Mouse (Mus musculus): Measurements from ENCODE around the gene Map1lc3b.

The Map1lc3b gene

DNA sequence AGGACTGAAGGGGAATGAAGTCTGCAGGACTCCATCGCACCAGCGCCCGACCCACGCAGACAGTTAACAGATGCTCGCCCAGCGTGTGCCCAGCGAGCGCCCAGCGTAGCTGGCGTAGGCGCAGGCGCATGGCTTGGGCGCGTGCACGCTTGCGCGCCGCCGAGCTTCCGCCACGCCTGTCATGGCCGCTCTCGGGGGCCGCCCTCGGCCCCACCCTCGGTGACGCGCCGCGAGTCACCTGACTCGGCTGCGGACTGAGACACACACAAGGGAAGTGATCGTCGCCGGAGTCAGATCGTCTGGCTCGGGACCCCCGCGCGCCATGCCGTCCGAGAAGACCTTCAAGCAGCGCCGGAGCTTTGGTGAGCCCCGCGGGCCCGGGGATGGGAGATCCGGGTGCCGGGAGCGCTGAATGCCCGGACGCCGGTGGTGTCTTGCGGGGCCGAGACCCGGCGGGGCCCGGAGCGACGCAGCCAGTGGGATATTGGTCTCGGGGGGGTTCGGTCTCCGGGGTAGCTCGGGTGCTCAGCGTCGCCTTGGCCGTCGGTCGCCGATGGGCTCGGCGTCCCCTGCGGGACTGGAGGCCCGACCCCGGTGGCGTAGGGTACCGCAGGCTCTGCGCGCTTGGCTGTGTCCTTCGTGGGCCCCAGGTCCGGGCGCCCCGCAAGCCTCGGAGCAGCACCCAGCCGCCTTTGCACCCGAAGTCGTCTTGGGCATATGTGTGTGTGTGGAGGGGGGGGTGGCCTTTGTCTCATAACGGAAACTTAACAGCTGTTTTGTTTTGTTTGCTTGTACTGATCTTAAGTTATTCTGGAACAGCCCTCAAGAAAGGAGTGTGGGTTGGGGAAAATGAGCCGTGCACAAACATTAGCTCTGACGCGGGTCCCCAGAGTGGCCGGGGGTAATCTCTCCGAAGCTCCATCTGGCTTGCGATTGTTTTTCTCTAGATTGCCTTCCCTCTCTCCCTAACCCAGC lies at the start of gene Map1lc3b:
Map1lc3b (plus strand) TSS at position 159 of the 975 bp plus-strand sequence.
- DNase-seq (ENCODE audit: low read depth in 1 of 2, low spot score in 2 of 2): peak; percentile 87 to 97

DNA sequence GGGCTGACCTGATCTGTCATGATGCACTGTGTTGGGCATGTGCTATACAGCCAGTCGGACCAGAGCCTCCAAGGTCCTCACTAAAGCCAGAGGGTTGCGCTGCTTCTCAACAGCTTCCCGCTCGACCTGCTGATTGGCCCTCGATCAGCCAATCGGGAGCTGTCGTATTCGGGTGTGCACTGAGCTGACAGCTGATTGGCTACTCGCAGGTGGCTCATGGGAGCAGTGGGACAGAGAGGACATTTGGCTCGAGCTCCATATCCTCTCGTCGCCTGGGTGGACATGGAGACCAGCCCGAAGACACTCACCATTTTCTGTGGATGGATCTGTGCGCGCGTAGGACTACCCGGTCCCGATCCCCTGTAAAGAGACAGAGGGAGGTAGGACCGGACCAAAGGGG lies 48.3 kb upstream of the Map1lc3b start:
- DNase-seq (ENCODE audit: low read depth in 1 of 2, low spot score in 2 of 2): no peak

DNA sequence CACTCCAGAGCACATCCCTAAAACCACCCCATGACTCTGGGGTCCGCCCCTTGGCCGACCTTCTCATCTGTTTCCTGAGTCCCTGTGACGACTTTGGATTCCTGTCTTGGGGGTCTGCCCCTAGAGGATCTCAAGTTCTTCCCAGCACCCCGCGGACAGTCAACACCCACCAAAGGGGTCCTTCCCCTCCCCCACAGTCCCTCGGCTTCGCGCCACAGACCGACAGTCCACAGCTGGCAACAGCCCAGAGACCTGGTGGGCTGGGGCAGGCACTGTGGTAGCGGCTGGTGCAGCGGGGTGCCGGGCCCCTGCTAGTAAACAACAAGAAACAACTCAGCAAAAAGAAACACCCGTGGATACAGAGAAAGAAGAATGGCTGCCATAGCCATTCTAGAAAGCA lies 47.3 kb upstream of the Map1lc3b start:
- DNase-seq (ENCODE audit: low read depth in 1 of 2, low spot score in 2 of 2): no peak

DNA sequence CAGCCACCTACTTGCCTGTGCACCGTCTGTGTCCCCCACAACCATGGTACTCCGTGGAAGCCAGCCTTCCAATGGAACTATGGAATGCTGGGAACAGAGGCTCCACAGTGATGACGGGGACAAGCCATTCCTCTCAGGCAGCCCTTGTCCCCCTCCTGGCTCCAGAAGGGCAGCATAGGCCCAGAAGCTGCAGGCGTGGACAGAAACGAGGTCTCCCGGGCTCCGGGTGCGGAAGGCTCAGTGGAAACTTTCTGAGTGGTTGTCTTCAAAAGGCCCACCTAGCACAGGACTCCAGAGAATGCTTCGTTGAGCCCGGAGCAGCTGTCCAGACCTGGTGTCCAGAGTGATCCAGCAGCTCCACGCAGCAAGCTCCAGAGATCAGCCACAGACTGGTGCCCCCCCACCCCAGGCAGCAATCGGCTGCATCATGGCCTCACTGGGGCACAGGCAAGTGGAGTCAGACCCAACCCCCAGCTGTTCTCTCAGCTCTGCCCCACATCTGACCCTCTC lies 45.8 kb upstream of the Map1lc3b start, which contains the start of gene 1700018B08Rik:
1700018B08Rik (minus strand) TSS at position 45 of the 510 bp plus-strand sequence.
- no peak for DNase-seq (ENCODE audit: low read depth in 1 of 2, low spot score in 2 of 2)

DNA sequence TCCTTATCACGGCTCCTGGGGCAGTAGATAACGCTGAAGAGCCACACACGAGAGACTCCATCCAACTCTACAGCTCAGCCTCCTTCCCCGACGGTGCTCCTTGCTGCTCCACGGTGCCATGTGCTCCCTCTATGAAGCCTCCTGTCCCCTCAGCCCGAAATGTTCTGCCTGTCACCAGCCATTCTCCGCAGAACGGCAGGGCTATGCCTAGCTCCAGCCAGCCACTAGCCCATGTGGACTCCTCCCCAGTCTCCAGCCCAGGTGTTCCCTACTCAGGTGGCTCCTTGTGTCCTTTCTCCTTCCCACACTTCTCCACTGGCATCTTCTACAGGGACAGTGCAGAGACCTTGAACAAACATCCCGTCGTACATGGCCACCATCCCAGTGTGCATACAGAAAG lies 45.2 kb upstream of the Map1lc3b start:
- DNase-seq (ENCODE audit: low read depth in 1 of 2, low spot score in 2 of 2): no peak

DNA sequence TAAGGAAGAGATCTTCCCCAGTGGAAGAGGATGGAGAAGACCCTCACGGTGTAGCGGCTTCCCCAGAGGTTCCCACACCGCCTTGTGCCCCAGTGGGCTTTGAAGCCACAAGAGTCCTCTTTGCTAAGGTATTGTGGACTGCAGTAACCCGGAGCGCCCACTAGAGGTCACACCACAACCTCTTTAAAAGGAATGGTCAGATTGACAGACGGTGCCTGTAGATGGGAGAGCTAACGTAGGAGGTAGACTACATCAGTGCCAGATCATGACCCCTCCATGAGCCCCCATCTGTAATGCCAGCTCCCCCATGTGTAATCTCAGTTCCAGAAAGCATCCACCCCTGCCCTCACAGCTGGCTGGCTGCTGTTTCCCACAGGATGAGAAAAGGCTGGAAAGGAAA lies 43.0 kb upstream of the Map1lc3b start:
- DNase-seq (ENCODE audit: low read depth in 1 of 2, low spot score in 2 of 2): peak; percentile 17 to 46

DNA sequence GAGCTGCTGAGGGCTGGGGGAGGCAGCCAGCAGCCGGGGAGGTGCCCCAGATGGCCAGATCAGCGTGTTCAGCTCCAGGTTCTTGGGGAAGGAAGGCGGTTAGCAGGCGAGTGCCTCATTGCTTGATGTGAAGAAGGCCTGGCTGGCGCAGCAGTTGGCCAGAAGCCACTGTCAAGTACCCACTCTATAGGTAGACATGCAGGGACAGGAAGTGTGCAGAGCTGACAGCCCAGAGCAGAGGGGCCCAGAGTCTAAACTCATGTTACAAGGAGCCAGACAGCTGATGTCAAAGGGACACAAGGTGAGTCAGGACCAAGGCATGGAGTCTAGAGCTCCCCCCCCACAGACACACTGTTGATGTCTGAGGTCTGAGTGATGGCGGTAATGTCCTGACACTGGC lies 40.1 kb upstream of the Map1lc3b start:
- no peak for DNase-seq (ENCODE audit: low read depth in 1 of 2, low spot score in 2 of 2)

DNA sequence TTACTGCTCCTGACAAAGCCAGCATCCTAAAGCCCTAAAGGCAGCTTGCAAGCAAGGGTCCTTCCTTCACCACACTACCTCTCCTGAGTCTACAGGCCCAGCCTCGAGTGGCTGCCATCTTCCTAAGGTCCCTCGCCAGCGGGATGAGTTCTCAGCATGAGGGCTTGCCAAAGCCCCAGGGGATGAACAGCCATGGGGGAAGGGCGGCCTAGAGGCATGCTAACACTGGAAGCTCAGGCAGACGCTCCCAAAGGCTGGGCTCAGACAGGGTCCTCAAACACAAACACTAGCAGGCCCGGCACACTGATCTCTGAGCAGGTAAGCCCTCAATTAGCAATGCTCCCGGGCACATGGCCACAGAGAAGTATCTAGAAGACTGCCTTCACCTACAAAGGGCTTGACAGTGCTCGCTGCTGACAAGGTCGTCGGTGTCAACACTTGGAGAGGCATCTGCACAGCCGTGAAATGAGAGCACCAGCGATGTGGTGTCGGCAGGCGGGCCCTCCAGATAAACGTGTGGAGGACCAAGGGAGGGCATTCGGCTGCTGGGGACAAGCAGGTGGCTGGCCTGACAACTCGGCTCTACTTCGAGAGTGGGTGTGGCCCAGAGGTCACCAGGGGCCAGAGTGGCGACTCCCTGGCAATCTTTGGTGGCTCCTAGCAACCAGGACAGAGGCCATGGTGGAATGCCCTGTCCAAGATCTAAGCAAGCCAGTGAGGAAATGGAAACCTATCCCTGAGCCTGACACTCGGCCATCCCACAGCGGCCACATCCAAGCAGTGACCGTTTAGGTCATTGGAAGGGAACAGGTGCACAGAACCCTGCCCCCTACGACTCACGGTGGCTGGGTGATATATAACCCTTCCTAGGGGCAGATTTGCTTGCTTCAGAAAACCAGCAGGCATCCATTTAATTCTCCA lies 38.8 kb upstream of the Map1lc3b start:
- DNase-seq (ENCODE audit: low read depth in 1 of 2, low spot score in 2 of 2): no peak

DNA sequence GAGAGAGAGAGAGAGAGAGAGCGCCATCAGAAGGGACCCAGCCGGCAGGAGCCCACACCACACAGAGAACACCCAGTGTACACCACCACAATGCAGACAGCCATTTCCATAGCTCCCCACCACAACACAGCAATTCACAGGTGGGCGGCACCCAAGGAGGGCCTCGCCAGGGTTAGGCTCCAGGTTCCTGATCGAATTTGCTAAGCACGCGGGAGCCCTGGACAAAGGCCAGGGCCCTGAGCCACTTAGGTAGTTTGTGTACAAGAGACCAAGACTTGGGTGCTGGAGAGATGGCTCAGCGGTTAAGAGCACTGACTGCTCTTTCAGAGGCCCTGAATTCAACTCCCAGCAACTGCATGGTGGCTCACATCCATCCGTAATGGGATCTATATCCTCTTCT lies 37.7 kb upstream of the Map1lc3b start:
- DNase-seq (ENCODE audit: low read depth in 1 of 2, low spot score in 2 of 2): no peak

DNA sequence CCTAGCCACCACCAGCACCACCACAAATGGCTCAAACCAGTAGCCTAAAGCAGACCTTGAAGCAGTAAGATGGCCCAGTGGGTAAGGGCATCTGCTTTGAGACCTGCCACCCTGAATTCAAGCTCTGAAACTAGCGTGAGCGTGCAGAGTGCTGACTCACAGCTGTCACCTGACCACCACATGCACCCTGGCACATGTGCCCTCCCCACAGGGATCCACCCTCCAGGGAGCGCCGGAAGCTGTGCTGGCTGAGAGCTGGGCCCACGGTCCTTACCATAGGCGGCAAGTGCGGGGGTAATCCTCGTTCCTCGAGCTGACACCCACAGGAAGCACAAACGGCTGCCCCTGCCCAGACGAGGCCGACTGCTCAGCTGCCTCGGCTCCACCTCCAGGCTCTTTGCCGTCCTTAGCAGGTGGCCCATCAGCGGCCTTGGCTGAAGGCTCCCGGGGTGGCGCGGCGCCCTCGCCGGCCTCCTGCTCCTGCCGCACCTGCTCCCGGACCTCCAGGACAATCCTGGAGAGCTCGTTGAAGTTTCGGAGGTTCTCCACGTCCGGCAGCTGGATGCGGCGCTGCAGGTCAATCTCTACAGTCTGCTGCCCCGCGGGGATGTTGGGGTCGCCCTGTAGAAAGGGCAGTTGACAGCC lies 36.2 kb upstream of the Map1lc3b start:
- DNase-seq (ENCODE audit: low read depth in 1 of 2, low spot score in 2 of 2): no peak

DNA sequence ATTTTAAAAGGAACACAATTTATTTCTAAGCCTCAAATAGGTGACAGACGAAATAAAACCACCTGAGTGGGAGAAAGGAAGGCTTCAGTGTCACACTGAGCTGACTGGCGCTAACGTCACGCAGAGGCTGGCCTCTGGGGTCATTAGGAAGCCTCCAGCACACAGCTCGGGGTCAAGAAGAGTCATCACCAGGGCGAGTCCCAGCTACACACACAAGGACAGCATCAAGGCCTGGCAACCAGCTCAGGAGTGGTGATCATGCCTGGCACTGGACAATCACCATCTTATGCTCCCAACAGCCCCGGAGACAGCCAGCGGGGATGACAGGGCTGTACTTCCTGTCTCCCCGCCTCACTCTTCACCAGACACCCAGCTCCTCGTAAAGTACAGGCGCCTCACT lies 32.4 kb upstream of the Map1lc3b start:
- no peak for DNase-seq (ENCODE audit: low read depth in 1 of 2, low spot score in 2 of 2)

DNA sequence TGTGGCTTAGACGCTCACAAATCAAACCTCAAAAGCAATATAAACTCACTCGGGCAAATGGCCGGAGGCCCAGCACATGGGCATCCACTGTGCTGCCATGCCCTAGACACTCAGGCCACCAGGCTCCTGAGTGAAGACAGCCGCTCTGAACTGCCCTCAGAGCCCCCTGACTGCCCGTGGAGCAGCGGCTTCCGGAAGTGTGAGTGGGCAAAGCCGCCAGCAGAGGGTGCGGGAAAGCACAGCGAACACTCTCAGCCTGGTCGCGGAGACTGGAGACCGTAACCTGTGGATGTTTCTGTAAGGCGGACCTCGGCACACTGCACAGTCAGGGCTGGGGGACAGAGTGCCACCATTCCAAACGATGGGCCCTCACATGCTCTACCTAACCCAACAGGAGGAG lies 31.6 kb upstream of the Map1lc3b start:
- DNase-seq (ENCODE audit: low read depth in 1 of 2, low spot score in 2 of 2): no peak

DNA sequence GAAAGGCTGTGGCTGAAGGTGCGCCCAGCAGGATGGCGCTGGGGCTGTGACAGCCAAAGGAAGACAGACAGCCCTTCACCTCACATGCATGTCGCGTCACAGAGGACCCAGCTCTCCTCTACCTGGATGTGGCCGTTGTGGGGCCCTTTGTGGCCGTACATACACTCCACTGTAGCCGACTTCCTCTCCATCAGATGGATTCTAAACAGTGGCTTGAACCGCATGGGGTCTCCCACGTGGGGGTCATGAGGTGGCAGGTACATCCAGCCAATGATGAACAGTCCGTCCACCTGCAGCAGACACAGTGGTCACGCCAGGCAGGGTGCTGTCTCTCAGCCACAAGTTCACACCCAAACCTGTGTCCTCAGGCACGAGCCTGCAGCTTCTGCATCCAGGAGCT lies 30.4 kb upstream of the Map1lc3b start:
- no peak for DNase-seq (ENCODE audit: low read depth in 1 of 2, low spot score in 2 of 2)

DNA sequence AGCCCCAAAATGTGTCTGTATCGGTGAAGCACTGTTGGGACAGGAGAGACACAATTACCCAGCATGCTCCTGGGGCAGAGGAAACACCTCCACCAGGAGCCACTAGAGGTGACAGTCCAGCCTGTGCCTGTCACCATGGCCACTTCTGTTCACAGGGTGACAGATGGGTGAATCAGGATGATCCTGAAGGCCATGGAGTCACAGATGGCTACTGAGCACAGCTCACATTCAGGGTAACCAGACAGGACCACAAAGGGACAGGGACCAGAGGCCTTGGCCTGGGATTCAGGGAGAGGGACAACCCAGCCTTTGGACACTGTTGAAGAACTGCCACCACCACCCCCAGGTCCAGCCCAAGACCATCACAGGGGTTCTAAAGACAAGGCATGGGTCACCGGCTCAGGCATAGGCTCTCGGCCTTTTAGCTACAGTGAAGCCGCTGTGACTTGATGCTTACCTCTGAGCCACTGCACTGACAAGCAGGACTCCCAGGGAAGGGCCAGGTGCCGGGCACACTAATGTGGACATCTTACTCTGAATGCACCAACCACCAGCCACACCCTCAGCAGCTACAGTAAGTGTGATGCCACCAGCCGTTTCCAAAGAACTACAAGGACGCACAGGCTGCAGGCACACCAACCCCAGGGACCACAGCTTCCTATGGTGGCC lies 29.6 kb upstream of the Map1lc3b start:
- no peak for DNase-seq (ENCODE audit: low read depth in 1 of 2, low spot score in 2 of 2)

DNA sequence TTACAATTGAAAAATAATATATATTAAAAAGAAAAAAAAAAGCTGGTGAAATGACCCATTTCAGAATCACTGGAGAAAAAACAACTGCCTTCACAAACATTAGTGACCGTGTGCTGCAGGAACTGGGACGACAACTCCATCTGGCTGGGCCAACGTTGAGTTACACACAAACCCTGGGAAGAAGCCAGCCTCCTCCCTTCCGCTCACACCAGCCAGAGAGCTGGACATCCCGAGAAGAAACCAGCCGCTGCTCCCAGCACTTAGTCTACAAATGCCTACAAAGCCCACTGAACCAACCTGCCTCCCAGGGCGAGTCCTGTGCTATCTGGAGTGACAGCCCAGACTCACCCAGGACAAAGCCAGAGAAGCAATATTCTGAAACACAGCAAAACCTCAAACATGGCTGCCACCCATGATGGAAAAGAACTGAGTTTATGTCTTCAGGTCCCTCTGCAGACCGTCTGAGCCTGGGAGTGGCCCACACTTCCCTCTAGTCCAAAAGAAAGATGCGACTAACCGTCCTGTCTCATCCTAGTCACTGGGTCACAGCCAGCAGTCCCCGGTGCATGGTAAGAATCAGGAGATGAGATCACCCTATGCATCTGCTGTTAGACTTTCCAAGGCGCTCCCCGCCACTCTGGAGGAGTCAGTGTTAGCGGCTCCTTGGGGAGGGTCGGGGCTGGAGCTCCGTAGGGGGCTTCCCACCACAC lies 28.4 kb upstream of the Map1lc3b start:
- no peak for DNase-seq (ENCODE audit: low read depth in 1 of 2, low spot score in 2 of 2)

DNA sequence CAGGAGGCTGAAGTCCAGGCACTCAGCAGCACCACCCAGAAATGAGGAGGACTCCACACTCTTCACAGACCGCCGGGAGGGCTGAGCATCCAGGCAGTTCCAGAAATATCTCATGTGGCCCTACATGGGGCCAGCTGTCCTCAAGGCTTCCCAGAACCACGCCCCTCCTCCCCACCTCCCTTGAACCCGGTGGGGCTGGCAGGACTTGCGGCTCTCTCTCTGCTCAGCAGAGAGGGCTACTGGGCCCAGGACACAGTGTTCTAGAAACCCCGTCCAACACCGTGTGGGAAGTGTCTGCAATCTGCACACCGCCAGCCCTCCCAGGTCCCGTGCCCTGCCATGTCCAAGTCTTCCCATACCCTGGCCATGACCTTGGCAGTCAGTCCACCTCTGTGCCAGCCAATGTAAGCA lies 27.2 kb upstream of the Map1lc3b start:
- no peak for DNase-seq (ENCODE audit: low read depth in 1 of 2, low spot score in 2 of 2)

DNA sequence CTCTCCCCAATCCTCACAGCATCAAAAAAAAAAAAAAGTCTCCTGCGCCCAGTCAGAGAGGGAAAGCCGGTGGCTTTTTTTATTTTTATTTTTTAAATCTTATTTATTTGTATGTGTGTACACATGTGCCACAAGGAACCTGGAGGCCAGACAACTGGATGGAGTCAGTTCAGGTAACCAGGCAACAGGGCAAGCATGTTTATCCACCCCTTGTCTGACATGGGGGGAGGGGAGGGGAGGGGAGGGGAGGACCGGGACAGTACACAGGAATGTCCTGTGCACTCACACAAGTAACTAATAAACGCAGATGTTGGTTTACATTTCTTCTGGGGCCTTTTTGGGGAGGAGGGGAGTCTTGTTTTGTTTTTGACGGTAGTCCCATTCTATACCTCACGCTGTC lies 26.5 kb upstream of the Map1lc3b start:
- DNase-seq (ENCODE audit: low read depth in 1 of 2, low spot score in 2 of 2): no peak

DNA sequence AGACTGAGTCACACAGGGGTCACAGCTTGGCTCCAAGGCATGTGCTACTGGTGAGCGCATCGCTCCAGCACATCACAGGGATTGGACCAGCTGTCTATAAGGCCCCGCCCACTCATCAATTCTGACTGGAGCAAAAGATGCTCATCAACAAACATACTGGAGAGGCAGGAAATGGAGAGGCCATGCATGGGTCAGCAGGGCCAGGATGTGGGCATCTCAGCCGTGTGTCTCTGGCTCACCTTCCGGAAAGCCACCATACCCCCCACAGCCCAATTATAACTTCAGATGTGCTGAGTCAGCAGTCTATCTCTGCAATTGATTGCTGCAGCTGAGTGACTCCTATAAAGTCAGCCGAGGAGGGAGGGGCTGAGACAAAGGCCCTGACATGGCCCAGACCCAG lies 21.8 kb upstream of the Map1lc3b start:
- DNase-seq (ENCODE audit: low read depth in 1 of 2, low spot score in 2 of 2): no peak

DNA sequence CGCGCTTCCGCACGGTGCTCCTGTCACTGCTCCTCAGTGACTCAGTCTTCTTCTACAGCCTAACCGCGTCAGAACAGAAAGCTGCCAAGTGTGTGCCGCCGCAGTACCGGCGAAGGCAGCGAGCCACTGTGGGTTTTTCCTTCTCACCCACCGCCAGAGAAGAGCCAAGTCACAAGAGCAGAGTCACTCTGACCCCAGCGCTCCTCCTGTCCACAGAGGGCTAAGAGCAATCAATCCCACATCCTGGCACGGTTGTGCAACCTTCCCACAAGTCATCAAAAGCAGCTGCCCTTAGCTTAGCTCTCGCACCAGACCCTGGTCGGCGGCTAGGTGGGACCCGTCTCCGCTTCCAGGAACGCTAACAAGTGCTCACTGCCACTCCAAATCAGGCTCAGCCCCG lies 19.8 kb upstream of the Map1lc3b start:
- peak; percentile 39 to 74 for DNase-seq (ENCODE audit: low read depth in 1 of 2, low spot score in 2 of 2)

DNA sequence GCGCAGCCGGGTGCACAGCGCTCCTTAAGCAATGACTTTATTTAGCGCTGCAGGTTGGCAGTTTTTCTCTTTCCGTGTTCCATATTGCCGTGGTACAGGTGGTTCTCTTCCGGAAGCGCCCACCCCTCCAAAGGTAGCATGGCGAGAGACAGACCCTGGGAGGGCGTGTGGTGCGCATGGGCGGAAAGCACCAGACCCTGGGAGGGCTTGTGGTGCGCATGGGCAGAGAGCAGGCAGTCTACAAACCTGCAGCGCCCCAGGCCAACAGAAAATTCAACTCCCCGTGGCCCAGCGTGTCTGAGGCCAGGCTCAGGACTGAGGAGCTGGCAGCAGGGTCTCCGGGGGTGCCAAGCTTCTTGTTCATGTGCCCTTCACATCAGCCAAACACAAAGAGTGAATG lies 19.4 kb upstream of the Map1lc3b start:
- no peak for DNase-seq (ENCODE audit: low read depth in 1 of 2, low spot score in 2 of 2)

Data from monocyte, adult 2 months (primary cell).